Mouse (Mus musculus) midbrain, embryonic 15.5 days (tissue): Measurements from ENCODE around the gene Nxpe2. TPM values are rescaled to one million over a fixed set of nuclear protein-coding genes. Genes with fewer than 3 reads are reported as not detected.

ENCODE experiments used
- ATAC-seq: fragments of 200-750 bp; cut with Nextera tagmentation; replicated peaks from 2 replicates; pipeline ENCODE4 v1.8.0; 2017; ENCODE audit warnings: moderate TSS enrichment
- H3K27ac ChIP-seq: fragments of 300-500 bp; sonication (generic); 2 replicates; pipeline ENCODE4 v1.5.1; 2015; ENCODE audit warnings: mild to moderate bottlenecking, inconsistent platforms
- H3K27me3 ChIP-seq: fragments of 300-500 bp; sonication (generic); replicated peaks from 2 replicates; pipeline ENCODE4 v1.6.1; 2015; ENCODE audit warnings: inconsistent platforms
- H3K36me3 ChIP-seq: fragments of 300-500 bp; sonication (generic); replicated peaks from 2 replicates; pipeline ENCODE4 v1.6.1; 2015; ENCODE audit warnings: inconsistent platforms
- H3K4me1 ChIP-seq: fragments of 300-500 bp; sonication (generic); 2 replicates; pipeline ENCODE4 v1.6.1; 2015; ENCODE audit warnings: inconsistent platforms
- H3K4me2 ChIP-seq: fragments of 300-500 bp; sonication (generic); 2 replicates; pipeline ENCODE4 v1.6.1; 2015; ENCODE audit warnings: inconsistent platforms, mild to moderate bottlenecking, moderate library complexity
- H3K4me3 ChIP-seq: fragments of 300-500 bp; sonication (generic); 2 replicates; pipeline ENCODE4 v1.5.1; 2015; ENCODE audit warnings: mild to moderate bottlenecking, inconsistent platforms
- H3K9ac ChIP-seq: fragments of 300-500 bp; sonication (generic); 2 replicates; pipeline ENCODE4 v1.6.1; 2015; ENCODE audit warnings: mild to moderate bottlenecking, inconsistent platforms
- H3K9me3 ChIP-seq: fragments of 300-500 bp; sonication (generic); 2 replicates; pipeline ENCODE4 v1.6.1; 2016; ENCODE audit warnings: inconsistent platforms
- WGBS: fragments of 180-500 bp; shearing (Covaris S2); methylation state at CpG from one replicate; pipeline ENCODE4 v1.1.7; 2015; ENCODE audit warnings: mixed read lengths; 5-methylcytosine and 5-hydroxymethylcytosine counted together
- polyA plus RNA-seq: library from polyadenylated mRNA; unstranded; fragments of >200 nt; fragmentation: Nextera tagmentation; extraction: Ambion mirVana; gene quantifications from 2 replicates; pipeline ENCODE4 v1.2.1, GENCODE M21; 2015

Gene Nxpe2
- polyA plus RNA-seq: 0.38 and 0.54 TPM in 2 replicates

- no peaks in the 10 kb centered on the region for H3K36me3 ChIP-seq
- no peak within 1 kb of the TSS for H3K4me2 ChIP-seq
- no peak for ATAC-seq
- no peaks in the 10 kb centered on the region for H3K4me1 ChIP-seq
- no peaks in the 10 kb centered on the region for H3K27me3 ChIP-seq
- H3K27ac ChIP-seq: no peak within 1 kb of the TSS
- H3K9ac ChIP-seq: no peak within 1 kb of the TSS
- H3K4me3 ChIP-seq: no peak within 1 kb of the TSS
- no peaks in the 10 kb centered on the region for H3K9me3 ChIP-seq
- 66% methylated on average over 2 of the region's 2 CpGs for WGBS
Observed at GRCm38 (mm10) chr9:48353148-48353698, at the start of gene Nxpe2. Gene Nxpe2 (minus strand): TSS chr9:48353454.

GRCm38 (mm10) chr9:48389983-48390382 is 36.7 kb upstream of the Nxpe2 start:
- Histone ChIP-seq H3K4me3 (no peak overlapping the region), H3K4me1 (no peaks in the 10 kb centered on the region), H3K27ac (no peak overlapping the region), H3K9ac (no peak overlapping the region), H3K27me3 (no peaks in the 10 kb centered on the region), H3K4me2 (no peak overlapping the region), H3K9me3 (no peaks in the 10 kb centered on the region), H3K36me3 (no peaks in the 10 kb centered on the region)
- 78% methylated on average over 3 of the region's 3 CpGs for WGBS
- no peak for ATAC-seq

GRCm38 (mm10) chr9:48388451-48388850 is 35.2 kb upstream of the Nxpe2 start:
- WGBS: 82% methylated on average over 4 of the region's 4 CpGs
- no peak for ATAC-seq
- H3K4me2 ChIP-seq: no peak overlapping the region

GRCm38 (mm10) chr9:48374357-48374756 is 21.1 kb upstream of the Nxpe2 start:
- Histone ChIP-seq H3K27ac (no peak overlapping the region), H3K4me2 (no peak overlapping the region), H3K4me1 (no peaks in the 10 kb centered on the region), H3K9ac (no peak overlapping the region), H3K4me3 (no peak overlapping the region), H3K36me3 (no peaks in the 10 kb centered on the region), H3K9me3 (no peaks in the 10 kb centered on the region), H3K27me3 (no peaks in the 10 kb centered on the region)
- ATAC-seq: no peak
- 72% methylated on average over 2 of the region's 2 CpGs for WGBS

More at GRCm38 (mm10) chr9:48388451-48388850, 35.2 kb upstream of the Nxpe2 start:
- no peaks in the 10 kb centered on the region for H3K4me1 ChIP-seq
- no peak overlapping the region for H3K4me3 ChIP-seq
- no peaks in the 10 kb centered on the region for H3K9me3 ChIP-seq
- no peaks in the 10 kb centered on the region for H3K27me3 ChIP-seq
- H3K9ac ChIP-seq: no peak overlapping the region
- no peak overlapping the region for H3K27ac ChIP-seq
- H3K36me3 ChIP-seq: no peaks in the 10 kb centered on the region

- no peak overlapping the region for H3K4me3 ChIP-seq
- no peak overlapping the region for H3K27ac ChIP-seq
- no peaks in the 10 kb centered on the region for H3K4me1 ChIP-seq
- no peak overlapping the region for H3K9ac ChIP-seq
- no peaks in the 10 kb centered on the region for H3K36me3 ChIP-seq
- H3K4me2 ChIP-seq: no peak overlapping the region
- H3K27me3 ChIP-seq: no peaks in the 10 kb centered on the region
- no peak for ATAC-seq
- H3K9me3 ChIP-seq: no peaks in the 10 kb centered on the region
- WGBS: 76% methylated on average over 4 of the region's 4 CpGs
Observed at GRCm38 (mm10) chr9:48373232-48373878, 20.1 kb upstream of the Nxpe2 start.

- 84% methylated on average over 6 of the region's 6 CpGs for WGBS
- Histone ChIP-seq H3K4me2 (no peak overlapping the region), H3K4me1 (no peaks in the 10 kb centered on the region; the same call in 1 of the 2 replicates), H3K9ac (no peak overlapping the region), H3K27ac (no peak overlapping the region), H3K4me3 (no peak overlapping the region), H3K36me3 (no peaks in the 10 kb centered on the region), H3K27me3 (no peaks in the 10 kb centered on the region), H3K9me3 (no peaks in the 10 kb centered on the region)
- no peak for ATAC-seq
Observed at GRCm38 (mm10) chr9:48362743-48363142, 9.5 kb upstream of the Nxpe2 start.

GRCm38 (mm10) chr9:48361815-48362631 is 8.8 kb upstream of the Nxpe2 start:
- Histone ChIP-seq H3K9ac (no peak overlapping the region), H3K4me1 (no peaks in the 10 kb centered on the region; the same call in 1 of the 2 replicates), H3K27ac (no peak overlapping the region), H3K9me3 (no peaks in the 10 kb centered on the region), H3K4me3 (no peak overlapping the region), H3K4me2 (no peak overlapping the region), H3K36me3 (no peaks in the 10 kb centered on the region), H3K27me3 (no peaks in the 10 kb centered on the region)
- no peak for ATAC-seq
- 59% methylated on average over 14 of the region's 14 CpGs for WGBS

GRCm38 (mm10) chr9:48360826-48361225 is 7.6 kb upstream of the Nxpe2 start:
- Histone ChIP-seq H3K27me3 (no peaks in the 10 kb centered on the region), H3K4me1 (no peaks in the 10 kb centered on the region; the same call in 1 of the 2 replicates), H3K4me3 (no peak overlapping the region), H3K36me3 (no peaks in the 10 kb centered on the region), H3K9me3 (no peaks in the 10 kb centered on the region), H3K9ac (no peak overlapping the region), H3K4me2 (no peak overlapping the region), H3K27ac (no peak overlapping the region)
- ATAC-seq: no peak
- 70% methylated on average over 4 of the region's 4 CpGs for WGBS

- Histone ChIP-seq H3K4me1 (no peaks in the 10 kb centered on the region), H3K9me3 (no peaks in the 10 kb centered on the region), H3K9ac (no peak overlapping the region), H3K27me3 (no peaks in the 10 kb centered on the region), H3K27ac (no peak overlapping the region), H3K4me3 (no peak overlapping the region), H3K4me2 (no peak overlapping the region), H3K36me3 (no peaks in the 10 kb centered on the region)
- no peak for ATAC-seq
- 94% methylated on average over 3 of the region's 3 CpGs for WGBS
Observed at GRCm38 (mm10) chr9:48357097-48357496, 3.8 kb upstream of the Nxpe2 start.

- no peak overlapping the region for H3K4me3 ChIP-seq
- no peak overlapping the region for H3K9ac ChIP-seq
- H3K4me1 ChIP-seq: no peaks in the 10 kb centered on the region
- no peak for ATAC-seq
- 50% methylated on average over 3 of the region's 3 CpGs for WGBS
- no peaks in the 10 kb centered on the region for H3K36me3 ChIP-seq
- H3K4me2 ChIP-seq: no peak overlapping the region
- H3K9me3 ChIP-seq: no peaks in the 10 kb centered on the region
- no peaks in the 10 kb centered on the region for H3K27me3 ChIP-seq
- H3K27ac ChIP-seq: no peak overlapping the region
Observed at GRCm38 (mm10) chr9:48354793-48355192, 1.5 kb upstream of the Nxpe2 start.

GRCm38 (mm10) chr9:48354122-48354521 is 868 bp upstream of the Nxpe2 start:
- no peaks in the 10 kb centered on the region for H3K27me3 ChIP-seq
- no peaks in the 10 kb centered on the region for H3K4me1 ChIP-seq
- no peaks in the 10 kb centered on the region for H3K36me3 ChIP-seq
- H3K9me3 ChIP-seq: no peaks in the 10 kb centered on the region
- no peak overlapping the region for H3K27ac ChIP-seq
- no peak for ATAC-seq
- no peak overlapping the region for H3K9ac ChIP-seq
- H3K4me2 ChIP-seq: no peak overlapping the region
- H3K4me3 ChIP-seq: no peak overlapping the region
- WGBS: 70% methylated on average over 4 of the region's 4 CpGs

GRCm38 (mm10) chr9:48345866-48346265 is 7.4 kb downstream of the Nxpe2 start:
- Histone ChIP-seq H3K4me1 (no peaks in the 10 kb centered on the region), H3K9me3 (no peaks in the 10 kb centered on the region), H3K36me3 (no peaks in the 10 kb centered on the region), H3K27ac (no peak overlapping the region), H3K4me3 (no peak overlapping the region), H3K4me2 (no peak overlapping the region), H3K9ac (no peak overlapping the region), H3K27me3 (no peaks in the 10 kb centered on the region)
- 92% methylated on average over 3 of the region's 3 CpGs for WGBS
- no peak for ATAC-seq
